Mouse (Mus musculus): Measurements from ENCODE around the gene Heatr6.

GRCm38 (mm10) chr11:83739241-83739640, 14.3 kb upstream of the Heatr6 start:
- TF ChIP-seq CTCF (IDR thresholded peaks at IDR 0.05; ENCODE audit: insufficient read depth, low read depth, low read length): no peak
- no peak for TF ChIP-seq POLR2A (IDR thresholded peaks at IDR 0.05; ENCODE audit: insufficient read depth, low read depth, low read length)

All from olfactory bulb, adult 2 months (tissue).